Mouse (Mus musculus) midbrain, embryonic 15.5 days (tissue): Measurements from ENCODE around the gene Reps2. TPM values are rescaled to one million over a fixed set of nuclear protein-coding genes. Genes with fewer than 3 reads are reported as not detected.

ENCODE experiments used
- ATAC-seq: fragments of 200-750 bp; cut with Nextera tagmentation; replicated peaks from 2 replicates; pipeline ENCODE4 v1.8.0; 2017; ENCODE audit warnings: moderate TSS enrichment
- H3K27ac ChIP-seq: fragments of 300-500 bp; sonication (generic); 2 replicates; pipeline ENCODE4 v1.5.1; 2015; ENCODE audit warnings: mild to moderate bottlenecking, inconsistent platforms
- H3K27me3 ChIP-seq: fragments of 300-500 bp; sonication (generic); replicated peaks from 2 replicates; pipeline ENCODE4 v1.6.1; 2015; ENCODE audit warnings: inconsistent platforms
- H3K36me3 ChIP-seq: fragments of 300-500 bp; sonication (generic); replicated peaks from 2 replicates; pipeline ENCODE4 v1.6.1; 2015; ENCODE audit warnings: inconsistent platforms
- H3K4me1 ChIP-seq: fragments of 300-500 bp; sonication (generic); 2 replicates; pipeline ENCODE4 v1.6.1; 2015; ENCODE audit warnings: inconsistent platforms
- H3K4me2 ChIP-seq: fragments of 300-500 bp; sonication (generic); 2 replicates; pipeline ENCODE4 v1.6.1; 2015; ENCODE audit warnings: inconsistent platforms, mild to moderate bottlenecking, moderate library complexity
- H3K4me3 ChIP-seq: fragments of 300-500 bp; sonication (generic); 2 replicates; pipeline ENCODE4 v1.5.1; 2015; ENCODE audit warnings: mild to moderate bottlenecking, inconsistent platforms
- H3K9ac ChIP-seq: fragments of 300-500 bp; sonication (generic); 2 replicates; pipeline ENCODE4 v1.6.1; 2015; ENCODE audit warnings: mild to moderate bottlenecking, inconsistent platforms
- H3K9me3 ChIP-seq: fragments of 300-500 bp; sonication (generic); 2 replicates; pipeline ENCODE4 v1.6.1; 2016; ENCODE audit warnings: inconsistent platforms
- WGBS: fragments of 180-500 bp; shearing (Covaris S2); methylation state at CpG from one replicate; pipeline ENCODE4 v1.1.7; 2015; ENCODE audit warnings: mixed read lengths; 5-methylcytosine and 5-hydroxymethylcytosine counted together
- polyA plus RNA-seq: library from polyadenylated mRNA; unstranded; fragments of >200 nt; fragmentation: Nextera tagmentation; extraction: Ambion mirVana; gene quantifications from 2 replicates; pipeline ENCODE4 v1.2.1, GENCODE M21; 2015

Reps2 gene
- polyA plus RNA-seq, 1 experiment from 2014 or later: 4.6 TPM

GRCm38 (mm10) chrX:162402487-162402886 lies 241.0 kb downstream of the Reps2 start:
- no peak overlapping the region for H3K4me3 ChIP-seq
- ATAC-seq: no peak
- H3K27ac ChIP-seq: no peak overlapping the region
- H3K4me1 ChIP-seq: no peaks in the 10 kb centered on the region
- H3K9me3 ChIP-seq: no peaks in the 10 kb centered on the region
- H3K9ac ChIP-seq: no peak overlapping the region
- no peak overlapping the region for H3K4me2 ChIP-seq
- 73% methylated on average over 3 of the region's 3 CpGs for WGBS
- H3K27me3 ChIP-seq: no peaks in the 10 kb centered on the region; the same call in 1 of the 2 replicates
- no peaks in the 10 kb centered on the region for H3K36me3 ChIP-seq

GRCm38 (mm10) chrX:162380730-162381129 lies 262.7 kb downstream of the Reps2 start:
- Histone ChIP-seq H3K9ac (no peak overlapping the region), H3K4me3 (no peak overlapping the region), H3K27me3 (no peaks in the 10 kb centered on the region), H3K36me3 (no peaks in the 10 kb centered on the region), H3K4me2 (no peak overlapping the region), H3K9me3 (no peaks in the 10 kb centered on the region), H3K4me1 (no peaks in the 10 kb centered on the region), H3K27ac (no peak overlapping the region)
- WGBS: 86% methylated on average over 1 of the region's 1 CpGs
- ATAC-seq: no peak

GRCm38 (mm10) chrX:162363206-162363605 lies 280.2 kb downstream of the Reps2 start:
- no peak for ATAC-seq
- Histone ChIP-seq H3K4me2 (no peak overlapping the region), H3K27me3 (peaks cover 7% of the 10 kb centered on the region; the same call in 1 of the 2 replicates), H3K9ac (no peak overlapping the region), H3K36me3 (no peaks in the 10 kb centered on the region), H3K9me3 (no peaks in the 10 kb centered on the region), H3K27ac (no peak overlapping the region), H3K4me1 (no peaks in the 10 kb centered on the region), H3K4me3 (no peak overlapping the region)
- 62% methylated on average over 2 of the region's 2 CpGs for WGBS

Other genes starting within 250 kb of the Reps2 start
- gene Rbbp7, start 116.8 kb upstream of the Reps2 start, polyA plus RNA-seq: 201 and 210 TPM in 2 replicates
- 11.5 and 11.6 TPM in 2 replicates for gene Txlng, start 185.8 kb upstream of the Reps2 start, polyA plus RNA-seq
- 30.6 and 30.7 TPM in 2 replicates for gene Syap1, start 244.8 kb upstream of the Reps2 start, polyA plus RNA-seq